Mouse (Mus musculus) kidney, embryonic 14.5 days (tissue): ENCODE data around the gene Dhcr24. TPM values are rescaled to one million over a fixed set of nuclear protein-coding genes. Genes with fewer than 3 reads are reported as not detected.

Experiments
- ATAC-seq: fragments of 200-750 bp; cut with Nextera tagmentation; 2 replicates; pipeline ENCODE4 v1.8.0; 2017; ENCODE audit warnings: moderate number of reproducible peaks, mild to moderate bottlenecking, moderate TSS enrichment, moderate library complexity; ENCODE audit not compliant: low FRiP score, low TSS enrichment
- H3K27ac ChIP-seq: fragments of 300-500 bp; sonication (generic); 2 replicates; pipeline ENCODE4 v1.5.1; 2014; ENCODE audit warnings: low read depth, mild to moderate bottlenecking, low read length, moderate library complexity, mixed read lengths
- H3K27me3 ChIP-seq: fragments of 300-500 bp; sonication (generic); 2 replicates; pipeline ENCODE4 v1.6.1; 2014; ENCODE audit warnings: mild to moderate bottlenecking, low read length; ENCODE audit not compliant: control insufficient read depth, insufficient read depth
- H3K36me3 ChIP-seq: fragments of 300-500 bp; sonication (generic); 2 replicates; pipeline ENCODE4 v1.6.1; 2014; ENCODE audit warnings: low read length, mixed read lengths; ENCODE audit not compliant: control insufficient read depth, insufficient read depth
- H3K4me1 ChIP-seq: fragments of 300-500 bp; sonication (generic); 2 replicates; pipeline ENCODE4 v1.6.1; 2014; ENCODE audit warnings: low read length, mixed read lengths; ENCODE audit not compliant: control insufficient read depth, insufficient read depth
- H3K4me2 ChIP-seq: fragments of 300-500 bp; sonication (generic); replicated peaks from 2 replicates; pipeline ENCODE4 v1.6.1; 2014; ENCODE audit warnings: low read depth, mild to moderate bottlenecking, low read length
- H3K4me3 ChIP-seq: fragments of 300-500 bp; sonication (generic); 2 replicates; pipeline ENCODE4 v1.5.1; 2014; ENCODE audit warnings: mild to moderate bottlenecking, low read length
- H3K9ac ChIP-seq: fragments of 300-500 bp; sonication (generic); 2 replicates; pipeline ENCODE4 v1.6.1; 2014; ENCODE audit warnings: low read depth, mild to moderate bottlenecking, low read length, moderate library complexity
- H3K9me3 ChIP-seq: fragments of 300-500 bp; sonication (generic); 2 replicates; pipeline ENCODE4 v1.6.1; 2016; ENCODE audit warnings: low read length; ENCODE audit not compliant: control insufficient read depth
- WGBS: fragments of 180-500 bp; shearing (Covaris S2); extraction: QIAGEN DNeasy Blood & Tissue Kit; methylation state at CpG from one replicate; pipeline ENCODE4 v1.1.7; 2014; 5-methylcytosine and 5-hydroxymethylcytosine counted together
- polyA plus RNA-seq: library from polyadenylated mRNA; unstranded; fragments of >200 nt; fragmentation: Nextera tagmentation; extraction: Ambion mirVana; gene quantifications from 2 replicates; pipeline ENCODE4 v1.2.1, GENCODE M21; 2014

The Dhcr24 gene
- polyA plus RNA-seq, 1 experiment from 2014 or later: 29.5 TPM

DNA sequence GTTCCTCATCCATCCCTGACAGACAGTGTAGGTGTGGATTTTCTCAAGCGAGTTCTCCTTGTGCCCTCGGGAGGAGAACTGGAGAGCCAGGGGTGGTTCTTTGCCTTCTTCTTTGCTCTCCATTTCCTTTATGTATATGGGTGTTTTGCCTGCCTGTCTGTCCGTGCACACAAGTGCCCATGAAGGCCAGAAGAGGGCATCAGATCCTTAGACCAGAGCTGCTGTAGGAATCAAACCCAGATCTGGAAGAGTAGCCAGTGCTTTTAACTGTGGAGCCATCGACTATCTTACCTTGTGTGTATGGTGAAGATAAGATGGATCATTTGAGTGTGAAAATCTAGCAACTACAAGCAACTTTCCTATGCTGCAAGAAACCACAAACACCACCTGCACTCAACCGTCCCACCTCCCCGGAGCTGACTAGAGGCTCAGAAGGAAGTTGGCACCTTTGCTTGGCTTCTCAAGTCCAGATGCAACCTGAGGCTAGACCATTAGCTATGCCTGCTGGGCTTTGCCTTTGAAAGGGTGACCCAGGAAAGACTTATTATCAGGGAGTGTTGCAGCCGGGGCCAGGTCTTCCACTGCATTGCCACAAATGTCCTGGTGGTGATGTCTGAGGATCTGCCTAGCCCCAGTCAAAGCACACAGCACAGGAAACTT lies 27.3 kb upstream of the Dhcr24 start:
- H3K27me3 ChIP-seq: no peaks in the 10 kb centered on the region
- 45% methylated on average over 7 of the region's 7 CpGs for WGBS
- H3K4me2 ChIP-seq: no peak overlapping the region

DNA sequence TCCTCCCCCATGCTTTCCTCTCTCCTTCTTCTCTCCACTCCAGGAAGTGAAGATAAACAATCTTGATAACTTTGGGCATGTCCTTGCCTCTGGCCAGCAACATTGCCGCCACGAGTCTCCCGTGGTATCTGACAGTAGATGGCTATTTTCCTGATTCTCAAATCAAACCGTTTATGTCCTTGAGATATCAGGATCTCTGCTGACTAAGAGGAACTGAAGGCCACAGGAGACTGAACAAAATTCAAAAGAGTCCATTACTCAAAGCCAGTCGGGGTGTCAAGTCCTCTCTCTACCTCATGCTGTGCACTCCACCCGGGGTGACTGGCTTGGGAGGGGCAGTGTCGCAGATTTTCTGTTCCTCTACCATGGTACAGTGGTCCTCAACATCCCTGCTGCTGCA lies 26.6 kb upstream of the Dhcr24 start:
- Histone ChIP-seq H3K9me3 (no peaks in the 10 kb centered on the region; the same call in 1 of the 2 replicates), H3K4me2 (no peak overlapping the region), H3K36me3 (no peaks in the 10 kb centered on the region), H3K27me3 (no peaks in the 10 kb centered on the region), H3K27ac (no peak overlapping the region), H3K9ac (no peak overlapping the region), H3K4me3 (no peak overlapping the region), H3K4me1 (0 out of 2 replicates have a peak, but pooled peaks cover 6% of the 10 kb centered on the region)
- 56% methylated on average over 7 of the region's 7 CpGs for WGBS
- no peak for ATAC-seq

More for the DNA sequence above, 27.3 kb upstream of the Dhcr24 start:
- Histone ChIP-seq H3K27ac (no peak overlapping the region), H3K4me1 (0 out of 2 replicates have a peak, but pooled peaks cover 6% of the 10 kb centered on the region), H3K36me3 (no peaks in the 10 kb centered on the region), H3K4me3 (no peak overlapping the region), H3K9me3 (no peaks in the 10 kb centered on the region), H3K9ac (no peak overlapping the region)
- no peak for ATAC-seq

DNA sequence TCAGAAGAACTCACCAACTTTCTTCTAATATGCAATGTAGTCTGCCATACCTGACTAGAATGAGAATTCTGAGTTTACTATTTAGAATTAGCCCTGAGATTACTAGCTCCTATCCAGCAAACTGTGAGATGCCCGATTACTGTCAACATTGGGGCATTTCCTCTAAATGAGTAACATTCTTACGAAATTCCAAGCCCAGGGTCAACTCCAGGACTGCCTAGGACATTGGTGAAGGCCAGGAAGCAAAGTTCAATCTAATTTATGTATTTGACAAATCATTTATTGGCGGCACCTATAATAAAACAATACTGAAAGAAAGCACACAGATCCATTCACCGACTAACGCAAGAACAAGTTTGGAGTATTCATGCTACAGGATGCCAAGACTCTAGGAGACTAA lies 21.1 kb upstream of the Dhcr24 start:
- Histone ChIP-seq H3K36me3 (no peaks in the 10 kb centered on the region), H3K4me1 (0 out of 2 replicates have a peak, but pooled peaks cover 2% of the 10 kb centered on the region), H3K4me2 (no peak overlapping the region), H3K9me3 (no peaks in the 10 kb centered on the region; the same call in 1 of the 2 replicates), H3K9ac (no peak overlapping the region), H3K27me3 (no peaks in the 10 kb centered on the region), H3K27ac (no peak overlapping the region), H3K4me3 (no peak overlapping the region)
- no peak for ATAC-seq
- WGBS: 90% methylated on average over 5 of the region's 5 CpGs

DNA sequence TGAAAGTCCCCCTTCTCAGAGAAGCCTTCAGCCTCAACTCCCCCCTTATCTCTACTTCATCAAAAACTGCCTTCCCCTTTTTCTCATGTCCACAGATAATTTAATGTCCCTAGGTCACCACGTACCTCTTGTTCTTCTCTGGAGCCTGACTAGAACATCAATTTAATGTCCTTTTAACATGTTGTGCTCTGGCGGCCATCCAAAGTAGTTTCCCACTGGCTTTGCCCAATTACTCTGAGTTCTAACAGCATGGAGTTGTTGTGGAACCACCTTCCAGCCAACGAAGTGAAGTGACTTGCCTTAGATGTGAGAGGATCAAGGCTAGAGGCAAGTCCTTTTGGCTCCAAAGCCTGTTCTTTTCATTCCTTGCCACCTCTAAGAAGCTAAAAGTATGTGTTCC lies 19.3 kb upstream of the Dhcr24 start:
- 31% methylated on average over 3 of the region's 3 CpGs for WGBS
- peaks cover 12% of the 10 kb centered on the region; the same call in 1 of the 2 replicates for H3K4me1 ChIP-seq
- H3K4me2 ChIP-seq: no peak overlapping the region
- H3K27ac ChIP-seq: no peak overlapping the region
- ATAC-seq: no peak
- no peaks in the 10 kb centered on the region; the same call in 1 of the 2 replicates for H3K9me3 ChIP-seq
- H3K27me3 ChIP-seq: no peaks in the 10 kb centered on the region
- no peak overlapping the region for H3K9ac ChIP-seq
- H3K4me3 ChIP-seq: no peak overlapping the region
- H3K36me3 ChIP-seq: no peaks in the 10 kb centered on the region

DNA sequence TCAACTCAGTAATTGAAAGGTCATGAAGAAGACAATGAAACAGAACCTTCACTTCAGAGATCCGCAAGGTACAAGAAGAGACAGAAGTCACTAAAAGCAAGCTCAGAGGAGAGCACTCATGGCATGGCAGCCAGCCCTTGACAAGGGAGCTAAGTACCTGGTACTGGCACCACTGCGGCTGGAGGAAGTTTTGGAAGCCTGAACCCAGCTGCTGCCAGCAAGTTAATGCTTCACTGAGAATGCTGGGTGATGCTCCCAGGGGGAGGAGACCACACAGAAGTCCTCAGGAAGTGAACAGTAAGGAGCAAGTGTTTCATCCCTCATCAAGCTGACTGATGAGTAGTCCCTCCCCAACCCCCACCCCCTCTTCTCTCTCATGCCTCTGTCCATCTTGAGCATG lies 18.6 kb upstream of the Dhcr24 start:
- Histone ChIP-seq H3K27ac (no peak overlapping the region), H3K36me3 (no peaks in the 10 kb centered on the region), H3K27me3 (no peaks in the 10 kb centered on the region), H3K4me2 (no peak overlapping the region), H3K4me1 (peaks cover 12% of the 10 kb centered on the region; the same call in 1 of the 2 replicates), H3K9ac (no peak overlapping the region), H3K4me3 (no peak overlapping the region), H3K9me3 (no peaks in the 10 kb centered on the region; the same call in 1 of the 2 replicates)
- WGBS: 74% methylated on average over 2 of the region's 2 CpGs
- ATAC-seq: no peak

DNA sequence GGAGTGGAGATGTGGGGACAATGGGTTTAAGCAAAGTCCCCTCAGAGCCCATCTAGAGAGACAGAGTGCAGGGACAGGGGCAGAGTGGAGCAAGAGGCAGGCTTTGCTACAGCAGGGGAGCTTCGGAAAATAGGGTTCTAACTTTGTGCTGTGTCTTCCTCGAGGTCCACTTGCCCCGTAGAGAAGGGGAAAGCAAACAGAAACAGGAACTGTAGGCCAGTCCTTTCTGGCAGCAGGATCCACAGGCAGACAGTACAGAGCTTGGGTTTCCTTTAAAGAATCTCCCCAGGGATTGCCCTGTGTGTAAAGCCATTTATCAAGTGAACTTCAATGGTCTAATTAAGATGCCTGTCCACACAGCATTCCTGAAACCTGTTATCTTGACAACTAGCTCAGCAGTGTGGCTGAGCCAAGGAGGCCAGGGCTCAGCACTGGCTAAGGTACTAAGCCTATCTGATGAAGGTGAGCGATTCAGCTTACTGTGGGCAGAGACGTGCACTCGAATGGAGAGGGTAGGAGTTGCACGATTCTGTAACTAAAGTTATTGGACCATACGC lies 14.9 kb upstream of the Dhcr24 start:
- H3K27me3 ChIP-seq: no peaks in the 10 kb centered on the region
- peaks cover 12% of the 10 kb centered on the region; the same call in 1 of the 2 replicates for H3K4me1 ChIP-seq
- no peak for ATAC-seq
- H3K27ac ChIP-seq: no peak overlapping the region
- H3K36me3 ChIP-seq: no peaks in the 10 kb centered on the region
- no peak overlapping the region for H3K4me3 ChIP-seq
- H3K4me2 ChIP-seq: no peak overlapping the region
- no peaks in the 10 kb centered on the region for H3K9me3 ChIP-seq
- no peak overlapping the region for H3K9ac ChIP-seq
- 52% methylated on average over 8 of the region's 8 CpGs for WGBS

DNA sequence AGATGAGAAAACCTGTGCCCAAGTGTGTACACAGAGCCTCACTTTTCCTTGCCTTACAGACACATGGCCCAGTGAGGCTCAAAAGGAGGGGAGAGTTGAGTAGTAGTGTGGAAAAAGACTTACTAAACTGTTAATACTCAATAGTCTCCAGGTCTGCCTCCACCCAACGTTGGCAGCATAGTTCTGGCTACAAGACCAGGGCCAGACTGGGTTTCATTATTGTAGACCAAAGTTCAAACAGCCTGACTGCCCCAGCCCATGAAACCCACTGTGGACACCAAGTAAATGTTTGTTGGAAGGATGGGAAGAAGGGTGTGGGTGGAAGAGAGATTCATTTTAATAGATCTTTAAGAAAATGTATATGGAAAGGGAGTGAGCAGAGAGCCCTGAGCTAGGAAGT lies 13.9 kb upstream of the Dhcr24 start:
- Histone ChIP-seq H3K27ac (no peak overlapping the region), H3K9ac (no peak overlapping the region), H3K4me1 (peaks cover 10% of the 10 kb centered on the region; the same call in 1 of the 2 replicates), H3K4me2 (no peak overlapping the region), H3K4me3 (no peak overlapping the region), H3K36me3 (no peaks in the 10 kb centered on the region), H3K9me3 (no peaks in the 10 kb centered on the region), H3K27me3 (no peaks in the 10 kb centered on the region)
- 68% methylated on average over 1 of the region's 1 CpGs for WGBS
- ATAC-seq: no peak

DNA sequence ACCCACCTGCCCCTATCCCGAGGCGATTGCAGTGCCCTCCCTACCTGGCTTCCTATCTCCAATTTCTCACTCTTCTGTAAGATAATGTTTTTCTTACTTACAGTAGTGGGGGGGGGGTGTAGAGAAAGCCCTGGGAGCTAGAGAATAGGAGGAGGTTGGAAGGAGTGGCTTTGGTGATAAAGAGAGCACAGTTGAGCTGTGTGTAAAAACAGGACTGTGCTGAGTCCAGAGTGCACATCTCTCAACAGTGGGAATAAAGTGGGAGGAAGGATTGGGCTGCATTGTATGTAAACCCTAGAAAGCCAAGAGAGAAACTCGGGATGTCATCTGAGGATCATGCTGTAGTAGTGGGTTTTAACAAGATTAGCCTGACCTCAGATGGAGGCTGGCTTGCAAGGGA lies 12.7 kb upstream of the Dhcr24 start:
- Histone ChIP-seq H3K9ac (no peak overlapping the region), H3K27ac (no peak overlapping the region), H3K9me3 (no peaks in the 10 kb centered on the region), H3K27me3 (no peaks in the 10 kb centered on the region), H3K4me2 (no peak overlapping the region), H3K4me3 (no peak overlapping the region), H3K36me3 (no peaks in the 10 kb centered on the region), H3K4me1 (peaks cover 10% of the 10 kb centered on the region; the same call in 1 of the 2 replicates)
- WGBS: 67% methylated on average over 3 of the region's 3 CpGs
- ATAC-seq: no peak

DNA sequence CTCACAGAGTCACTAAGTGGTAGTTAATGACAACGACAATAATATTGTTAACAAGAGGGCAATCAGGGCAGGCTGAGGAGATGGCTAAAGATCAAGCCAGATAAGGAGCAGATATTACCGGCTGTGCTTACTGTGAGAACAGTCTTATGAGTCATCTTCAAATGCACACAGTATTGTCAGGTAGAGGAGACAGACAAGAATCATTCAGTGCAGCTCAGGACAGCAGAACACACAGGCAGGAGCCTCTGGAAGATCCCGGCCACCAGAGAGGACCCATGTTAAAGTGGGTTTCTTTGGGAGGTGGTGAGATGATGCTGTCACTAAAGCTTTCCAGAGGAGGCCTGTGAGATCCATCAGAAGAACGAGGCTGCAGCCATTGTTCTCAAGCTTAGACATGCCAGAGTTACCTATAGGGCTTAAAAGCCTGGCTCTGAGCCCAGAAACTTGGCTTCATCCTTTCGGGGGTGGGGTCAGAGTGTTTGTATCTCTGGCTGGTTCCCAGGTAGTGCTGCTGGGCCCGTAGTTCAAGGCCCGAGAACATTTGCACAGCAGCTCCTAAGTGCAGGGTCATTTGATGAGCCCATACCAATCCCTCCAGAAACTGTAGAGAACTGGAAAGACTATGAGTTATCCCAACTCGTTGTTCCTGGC lies 10.2 kb upstream of the Dhcr24 start:
- 71% methylated on average over 8 of the region's 8 CpGs for WGBS
- H3K36me3 ChIP-seq: no peaks in the 10 kb centered on the region
- H3K4me1 ChIP-seq: 0 out of 2 replicates have a peak, but pooled peaks cover 5% of the 10 kb centered on the region
- no peak overlapping the region for H3K9ac ChIP-seq
- no peak overlapping the region for H3K27ac ChIP-seq
- H3K9me3 ChIP-seq: no peaks in the 10 kb centered on the region
- H3K27me3 ChIP-seq: no peaks in the 10 kb centered on the region
- ATAC-seq: no peak
- H3K4me3 ChIP-seq: no peak overlapping the region
- H3K4me2 ChIP-seq: no peak overlapping the region
